9 mouse cellular contexts compared by ENCODE assay signal in genomic region chr17:13656065-13656464, GRCm38 (mm10).
DNase-seq lines count a peak whose midpoint lies in the region; ATAC-seq and TF ChIP-seq lines count a peak whose summit lies in the region.
"Had no signal": no experiment of that assay in that cellular context is flagged by ENCODE, and none has a peak within 500 bp of the region (broad histone marks: within the 10 kb centered on the region; RNA-seq: fewer than 3 reads in every experiment).

No protein-coding gene starts in this region.

- H3K9me3 ChIP-seq in kidney, embryonic 15.5 days (replicated peaks) = no peaks in the 10 kb centered on the region
- H3K9me3 ChIP-seq in embryonic facial prominence, embryonic 14.5 days (ENCODE audit: control insufficient read depth, low read length) = no peaks in the 10 kb centered on the region
- H3K9me3 ChIP-seq in hindbrain, postnatal 0 days (ENCODE audit: low read length) = no peaks in the 10 kb centered on the region

- ATAC-seq in kidney, embryonic 15.5 days (replicated peaks; ENCODE audit: low FRiP score) = peak; percentile 22; the same call in 1 of the 2 replicates
- no peak for ATAC-seq in embryonic facial prominence, embryonic 14.5 days (ENCODE audit: low read depth)
- ATAC-seq in hindbrain, postnatal 0 days = no peak; the same call in 1 of the 2 replicates
- ATAC-seq in erythroid progenitor cell, adult 5-6 weeks (replicated peaks; ENCODE audit: low FRiP score, poor library complexity, severe bottlenecking) = no peak

- peaks cover 31% of the 10 kb centered on the region for H3K4me1 ChIP-seq in kidney, embryonic 15.5 days
- H3K4me1 ChIP-seq in embryonic facial prominence, embryonic 14.5 days (ENCODE audit: control insufficient read depth, insufficient read depth, low read length) = peaks cover 14% of the 10 kb centered on the region
- H3K4me1 ChIP-seq in hindbrain, postnatal 0 days (ENCODE audit: insufficient read depth, low read length) = peaks cover 21% of the 10 kb centered on the region; the same call in 1 of the 2 replicates

- no peak overlapping the region for H3K9ac ChIP-seq in kidney, embryonic 15.5 days
- H3K9ac ChIP-seq in embryonic facial prominence, embryonic 14.5 days (ENCODE audit: low read depth, low read length) = no peak overlapping the region
- H3K9ac ChIP-seq in hindbrain, postnatal 0 days (replicated peaks; ENCODE audit: low read length) = no peak overlapping the region

- no peak overlapping the region for H3K4me3 ChIP-seq in kidney, embryonic 15.5 days (replicated peaks)
- no peak overlapping the region for H3K4me3 ChIP-seq in embryonic facial prominence, embryonic 14.5 days (ENCODE audit: low read depth, low read length)
- no peak overlapping the region for H3K4me3 ChIP-seq in hindbrain, postnatal 0 days (ENCODE audit: low read length)
- H3K4me3 ChIP-seq in myocyte = no peak overlapping the region

- H3K27me3 ChIP-seq in kidney, embryonic 15.5 days = no peaks in the 10 kb centered on the region
- H3K27me3 ChIP-seq in embryonic facial prominence, embryonic 14.5 days (replicated peaks; ENCODE audit: control insufficient read depth, insufficient read depth, low read length) = no peaks in the 10 kb centered on the region
- H3K27me3 ChIP-seq in hindbrain, postnatal 0 days (ENCODE audit: insufficient read depth, low read length) = no peaks in the 10 kb centered on the region
- H3K27me3 ChIP-seq in myocyte (ENCODE audit: control insufficient read depth, insufficient read depth, insufficient read length) = no peaks in the 10 kb centered on the region
- H3K27me3 ChIP-seq: Patski had no signal

- DNase-seq in kidney, postnatal 25 days = no peak
- DNase-seq in embryonic facial prominence, embryonic 14.5 days (ENCODE audit: low spot score) = no peak
- no peak for DNase-seq in hindbrain, postnatal 0 days (ENCODE audit: low spot score)
- no peak for DNase-seq in gastrocnemius, postnatal 10 days
- DNase-seq: kidney, adult 9 months had no signal

- no peak overlapping the region for H3ac ChIP-seq in myocyte (ENCODE audit: control insufficient read depth, insufficient read length)

- H3K79me2 ChIP-seq in myocyte (ENCODE audit: control insufficient read depth, insufficient read depth) = no peaks in the 10 kb centered on the region

- 23% methylated on average over 3 of the region's 3 CpGs for WGBS in kidney, embryonic 15.5 days
- WGBS in embryonic facial prominence, embryonic 14.5 days = 17% methylated on average over 3 of the region's 3 CpGs
- 21% methylated on average over 3 of the region's 3 CpGs for WGBS in hindbrain, postnatal 0 days

- no peaks in the 10 kb centered on the region for H3K36me3 ChIP-seq in kidney, embryonic 15.5 days
- H3K36me3 ChIP-seq in embryonic facial prominence, embryonic 14.5 days (ENCODE audit: control insufficient read depth, insufficient read depth, low read length) = no peaks in the 10 kb centered on the region
- H3K36me3 ChIP-seq in hindbrain, postnatal 0 days (ENCODE audit: insufficient read depth, low read length) = no peaks in the 10 kb centered on the region
- H3K36me3 ChIP-seq in myocyte (ENCODE audit: control insufficient read depth, insufficient read depth) = no peaks in the 10 kb centered on the region

- H3K4me2 ChIP-seq in kidney, embryonic 15.5 days = peak overlapping the region; percentile 52
- peak overlapping the region; percentile 36 for H3K4me2 ChIP-seq in embryonic facial prominence, embryonic 14.5 days (ENCODE audit: low read depth, low read length)
- peak overlapping the region; percentile 40; the same call in 1 of the 2 replicates for H3K4me2 ChIP-seq in hindbrain, postnatal 0 days (ENCODE audit: low read depth, low read length)
- peak overlapping the region; percentile 55 for H3K4me2 ChIP-seq in myocyte (ENCODE audit: low read depth)

- H3K27ac ChIP-seq in kidney, embryonic 15.5 days = peak overlapping the region; percentile 55; the same call in 1 of the 2 replicates
- H3K27ac ChIP-seq in embryonic facial prominence, embryonic 14.5 days (replicated peaks; ENCODE audit: low read depth, low read length) = no peak overlapping the region
- peak overlapping the region; percentile 83 for H3K27ac ChIP-seq in hindbrain, postnatal 0 days

- TF ChIP-seq CTCF in hindbrain, postnatal 0 days (IDR thresholded peaks at IDR 0.05; ENCODE audit: low read depth) = no peak

- no peak for TF ChIP-seq POLR2A in myocyte (IDR thresholded peaks at IDR 0.05; ENCODE audit: insufficient read length, low read depth)

TF ChIP-seq in myocyte, 11 proteins besides CTCF, POLR2A, EP300 and RAD21:
- TF ChIP-seq POLR2AphosphoS2 (IDR thresholded peaks at IDR 0.05; ENCODE audit: insufficient read length, low read depth) (no peak), TCF12 (IDR thresholded peaks at IDR 0.05; ENCODE audit: insufficient read depth, poor library complexity, severe bottlenecking) (no peak), REST (IDR thresholded peaks at IDR 0.05; ENCODE audit: insufficient read depth, insufficient read length) (no peak), MYOG (IDR thresholded peaks at IDR 0.05; ENCODE audit: control insufficient read depth in 1 of 3, insufficient read depth in 1 of 3, insufficient read length in 2 of 3, low read depth in 2 of 3) (no peak), CEBPB (IDR thresholded peaks at IDR 0.05; ENCODE audit: insufficient read depth, poor library complexity, severe bottlenecking) (no peak)
